Mouse (Mus musculus) liver, embryonic 14.5 days (tissue): ENCODE results near the gene Wdr89. TPM values are rescaled to one million over a fixed set of nuclear protein-coding genes. Genes with fewer than 3 reads are reported as not detected.

Experiments used
- ATAC-seq: fragments of 200-750 bp; cut with Nextera tagmentation; 2 replicates; pipeline ENCODE4 v1.8.0; 2017; ENCODE audit warnings: moderate number of reproducible peaks, mild to moderate bottlenecking, moderate library complexity; ENCODE audit not compliant: insufficient read depth
- DNase-seq, 3 experiments: peaks; one replicate each; pipeline ENCODE4 v3.0.0-alpha.2; 2012 to 2013; ENCODE audit warnings: low read depth in 3 of 3, low spot score in 3 of 3
- H3K27ac ChIP-seq: fragments of 300-500 bp; sonication (generic); 2 replicates; pipeline ENCODE4 v1.5.1; 2014; ENCODE audit warnings: moderate library complexity, mild to moderate bottlenecking, control low read depth, inconsistent platforms
- H3K27me3 ChIP-seq: fragments of 300-500 bp; sonication (generic); 2 replicates; pipeline ENCODE4 v1.6.1; 2014; ENCODE audit warnings: mild to moderate bottlenecking, low read length, moderate library complexity; ENCODE audit not compliant: control insufficient read depth, insufficient read depth
- H3K36me3 ChIP-seq: fragments of 300-500 bp; sonication (generic); replicated peaks from 2 replicates; pipeline ENCODE4 v1.6.1; 2014; ENCODE audit warnings: low read depth; ENCODE audit not compliant: control insufficient read depth, insufficient read depth
- H3K4me1 ChIP-seq, 2 experiments: fragments of 200-500 bp in 1 of 2; fragments of 300-500 bp in 1 of 2; sonication (generic) in 1 of 2; replicated peaks; 2 replicates each; pipeline ENCODE4 v1.6.1; 2012 to 2014; ENCODE audit warnings: antibody characterized with exemption in 1 of 2, inconsistent platforms in 1 of 2, low read length in 1 of 2; ENCODE audit not compliant: control insufficient read depth in 2 of 2, insufficient read depth in 2 of 2
- H3K4me2 ChIP-seq: fragments of 300-500 bp; sonication (generic); 2 replicates; pipeline ENCODE4 v1.6.1; 2014; ENCODE audit warnings: low read depth, mild to moderate bottlenecking, control low read depth, moderate library complexity
- H3K4me3 ChIP-seq, 2 experiments: fragments of 200-500 bp in 1 of 2; fragments of 300-500 bp in 1 of 2; sonication (generic) in 1 of 2; 2 replicates each; pipeline ENCODE4 v1.5.1; 2012 to 2014; ENCODE audit warnings: low read depth in 2 of 2, low read length in 2 of 2, mild to moderate bottlenecking in 2 of 2, control low read depth in 1 of 2, inconsistent platforms in 1 of 2, moderate library complexity in 1 of 2; ENCODE audit not compliant: insufficient read depth in 1 of 2
- H3K9ac ChIP-seq: fragments of 300-500 bp; sonication (generic); replicated peaks from 2 replicates; pipeline ENCODE4 v1.6.1; 2014; ENCODE audit warnings: mild to moderate bottlenecking, control low read depth, moderate library complexity
- H3K9me3 ChIP-seq: fragments of 300-500 bp; sonication (generic); 2 replicates; pipeline ENCODE4 v1.6.1; 2016; ENCODE audit warnings: low read length, mixed read lengths; ENCODE audit not compliant: control insufficient read depth
- CTCF ChIP-seq: IDR thresholded peaks from 2 replicates; pipeline ENCODE4 v1.5.1; 2016; ENCODE audit warnings: antibody characterized with exemption, low read depth, control low read depth
- EP300 ChIP-seq: IDR thresholded peaks from 2 replicates; pipeline ENCODE4 v1.6.1; 2016; ENCODE audit warnings: antibody characterized with exemption, low read depth
- WGBS: fragments of 180-500 bp; shearing (Covaris S2); extraction: QIAGEN DNeasy Blood & Tissue Kit; methylation state at CpG from one replicate; pipeline ENCODE4 v1.1.7; 2014; ENCODE audit not compliant: insufficient replicate concordance; 5-methylcytosine and 5-hydroxymethylcytosine counted together
- polyA plus RNA-seq, 2 experiments: library from polyadenylated mRNA; depleted of rRNA in 1 of 2; stranded (reverse) in 1 of 2; unstranded in 1 of 2; fragments of >200 nt; fragmentation: Nextera tagmentation in 1 of 2; extraction: Ambion mirVana in 1 of 2; gene quantifications; 2 replicates each; pipeline versions ENCODE4 v1.2.1 to v1.2.3; 2012 to 2014

Wdr89 gene
- polyA plus RNA-seq, 2 experiments = 5.3 to 5.5 TPM

DNA sequence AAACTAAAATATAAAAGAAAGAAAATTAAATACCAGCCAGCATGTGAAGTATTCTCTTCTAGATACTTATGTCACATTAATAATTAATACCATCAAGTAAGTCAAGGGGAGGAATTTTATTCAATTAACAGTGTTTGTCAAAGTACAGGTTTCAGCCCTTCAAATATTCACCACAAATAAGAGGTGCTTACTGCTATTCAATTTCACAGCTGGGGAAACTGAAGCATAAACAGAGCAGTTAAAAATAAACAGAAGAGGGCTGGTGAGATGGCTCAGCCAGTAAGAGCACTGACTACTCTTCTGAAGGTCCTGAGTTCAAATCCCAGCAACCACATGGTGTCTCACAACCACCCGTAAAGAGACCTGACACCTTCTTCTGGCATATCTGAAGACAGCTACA lies 7.0 kb downstream of the Wdr89 start:
- Histone ChIP-seq H3K9me3 (no peaks in the 10 kb centered on the region), H3K9ac (no peak overlapping the region), H3K4me3 (no peak overlapping the region), H3K36me3 (no peaks in the 10 kb centered on the region), H3K4me1 (no peaks in the 10 kb centered on the region; a peak in 1 of 4 replicates), H3K4me2 (no peak overlapping the region), H3K27me3 (no peaks in the 10 kb centered on the region), H3K27ac (no peak overlapping the region)
- 62% methylated on average over 1 of the region's 1 CpGs for WGBS
- no peak for ATAC-seq
- no peak for DNase-seq
- no peak for TF ChIP-seq CTCF
- no peak for TF ChIP-seq EP300

DNA sequence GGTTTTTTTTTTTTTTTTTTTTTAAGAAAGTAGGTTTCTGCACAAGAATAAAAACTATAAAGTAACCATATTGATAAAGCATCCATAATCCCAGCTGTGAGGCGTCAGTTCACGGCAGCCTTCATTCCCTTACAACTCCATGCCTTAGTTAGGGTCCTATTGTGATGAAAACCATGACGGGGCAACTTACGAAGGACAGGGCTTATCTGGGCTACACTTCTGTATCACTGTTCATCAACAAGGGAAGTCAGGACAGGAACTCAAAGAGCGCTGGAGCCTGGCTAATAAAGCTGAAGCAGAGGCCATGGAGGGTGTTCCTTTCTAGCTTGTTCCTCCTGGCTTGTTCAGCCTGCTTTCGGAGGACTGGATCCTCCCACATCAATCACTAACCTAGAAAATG lies 10.9 kb downstream of the Wdr89 start:
- Histone ChIP-seq H3K36me3 (no peaks in the 10 kb centered on the region), H3K4me1 (no peaks in the 10 kb centered on the region; a peak in 1 of 4 replicates), H3K9me3 (no peaks in the 10 kb centered on the region), H3K9ac (no peak overlapping the region), H3K4me2 (no peak overlapping the region), H3K27me3 (no peaks in the 10 kb centered on the region), H3K27ac (no peak overlapping the region), H3K4me3 (no peak overlapping the region)
- DNase-seq = no peak
- WGBS = 21% methylated on average over 6 of the region's 6 CpGs
- peak; percentile 35; the same call in 1 of the 2 replicates for ATAC-seq
- TF ChIP-seq EP300 (no peak), CTCF (no peak)

DNA sequence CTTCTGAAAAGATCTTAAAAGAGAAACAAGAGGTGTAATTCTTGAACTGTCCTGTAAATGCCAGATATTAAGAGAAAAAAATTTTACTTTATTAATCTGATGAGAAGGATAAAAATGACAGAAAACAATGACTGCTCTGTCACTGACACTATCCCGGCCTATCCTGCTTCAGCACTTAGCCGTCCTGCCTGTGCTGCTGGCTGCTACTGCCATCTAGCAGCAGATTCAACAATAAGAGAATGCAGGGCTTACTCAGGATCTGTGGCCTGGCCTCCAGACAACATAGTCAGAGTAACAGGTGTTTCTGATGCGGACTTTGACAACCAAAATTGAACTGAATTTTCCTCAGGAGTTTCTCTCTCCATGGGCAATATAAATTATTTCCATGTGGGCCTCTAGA lies 12.8 kb downstream of the Wdr89 start:
- ATAC-seq (no peak), DNase-seq (no peak)
- H3K27me3 ChIP-seq = no peaks in the 10 kb centered on the region
- no peak overlapping the region for H3K9ac ChIP-seq
- no peak overlapping the region for H3K4me2 ChIP-seq
- TF ChIP-seq CTCF (peak; percentile 66), EP300 (no peak)
- H3K27ac ChIP-seq = no peak overlapping the region
- WGBS = 50% methylated on average over 3 of the region's 3 CpGs
- H3K36me3 ChIP-seq = no peaks in the 10 kb centered on the region
- no peaks in the 10 kb centered on the region for H3K9me3 ChIP-seq
- H3K4me1 ChIP-seq = no peaks in the 10 kb centered on the region; a peak in 1 of 4 replicates
- H3K4me3 ChIP-seq = no peak overlapping the region

DNA sequence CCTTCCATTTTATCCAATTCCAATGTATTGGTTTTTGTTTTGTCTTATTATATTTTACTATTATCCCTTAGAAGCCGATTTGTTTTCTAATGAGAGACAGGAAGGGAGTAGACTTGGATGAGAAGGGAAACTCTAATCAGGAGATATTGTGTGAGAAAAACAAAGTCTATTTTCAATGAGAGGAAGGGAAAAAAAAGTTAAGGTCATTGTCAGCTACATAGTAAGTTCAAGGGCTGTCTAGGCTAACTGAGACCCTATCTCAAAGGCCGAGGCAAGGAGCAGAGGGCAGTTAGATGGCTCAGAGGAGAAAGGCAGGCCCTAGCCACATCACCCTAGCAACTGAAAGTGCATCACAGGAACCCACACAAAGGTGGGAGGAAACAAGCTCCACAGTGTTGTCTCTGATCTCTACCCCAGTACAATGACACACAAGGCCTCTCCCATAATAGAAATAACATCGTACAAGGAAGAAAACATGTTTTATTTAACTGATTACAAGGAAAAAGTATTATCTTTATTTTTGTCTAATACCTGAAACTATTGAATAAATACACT lies 15.0 kb downstream of the Wdr89 start:
- TF ChIP-seq EP300 = no peak
- TF ChIP-seq CTCF = no peak
- Histone ChIP-seq H3K27ac (no peak overlapping the region), H3K36me3 (no peaks in the 10 kb centered on the region), H3K4me1 (no peaks in the 10 kb centered on the region; a peak in 1 of 4 replicates), H3K9me3 (no peaks in the 10 kb centered on the region), H3K27me3 (no peaks in the 10 kb centered on the region), H3K9ac (no peak overlapping the region), H3K4me3 (no peak overlapping the region), H3K4me2 (no peak overlapping the region)
- ATAC-seq = no peak
- DNase-seq = no peak
- WGBS = 77% methylated on average over 3 of the region's 3 CpGs

DNA sequence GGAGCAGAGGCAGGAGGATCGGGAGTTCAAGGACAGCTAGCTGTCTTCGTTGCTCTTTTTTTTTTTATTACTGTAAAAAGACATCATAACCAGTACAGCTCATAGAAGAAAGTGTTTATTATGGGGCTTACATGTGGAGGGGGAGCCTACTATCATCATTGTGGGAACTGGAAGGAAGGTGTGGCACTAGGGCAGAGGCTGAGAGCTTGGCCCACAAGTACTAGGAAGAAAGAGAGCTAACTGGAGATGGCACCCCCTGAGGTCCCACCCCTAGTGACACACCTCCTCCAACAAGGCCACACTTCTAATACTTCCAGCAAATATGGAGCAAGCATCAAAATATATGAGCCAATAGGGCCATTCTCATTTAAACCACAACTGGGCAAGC lies 19.6 kb downstream of the Wdr89 start:
- Histone ChIP-seq H3K9me3 (no peaks in the 10 kb centered on the region), H3K36me3 (no peaks in the 10 kb centered on the region), H3K4me1 (no peaks in the 10 kb centered on the region), H3K4me2 (no peak overlapping the region), H3K9ac (no peak overlapping the region), H3K27ac (no peak overlapping the region), H3K4me3 (no peak overlapping the region), H3K27me3 (no peaks in the 10 kb centered on the region)
- WGBS = 75% methylated on average over 2 of the region's 2 CpGs
- DNase-seq = no peak
- TF ChIP-seq EP300 (no peak), CTCF (no peak)
- ATAC-seq = no peak
